Mouse (Mus musculus) bone marrow macrophage, adult 2 months (primary cell): ENCODE measurements around the gene Fzd7. TPM values are rescaled to one million over a fixed set of nuclear protein-coding genes. Genes with fewer than 3 reads are reported as not detected.

Experiments used
- H3K27ac ChIP-seq: 2 replicates; pipeline ENCODE4 v1.5.1; 2012; ENCODE audit warnings: low read depth, low read length; ENCODE audit not compliant: insufficient read depth
- H3K4me1 ChIP-seq: 2 replicates; pipeline ENCODE4 v1.6.1; 2012; ENCODE audit warnings: low read length; ENCODE audit not compliant: control insufficient read depth, insufficient read depth
- H3K4me3 ChIP-seq: 2 replicates; pipeline ENCODE4 v1.5.1; 2012; ENCODE audit warnings: mild to moderate bottlenecking, low read length, moderate library complexity; ENCODE audit not compliant: insufficient read depth
- CTCF ChIP-seq: IDR thresholded peaks from 2 replicates; pipeline ENCODE4 v1.5.1; 2012; ENCODE audit warnings: low read depth, mild to moderate bottlenecking, low read length, moderate library complexity
- POLR2A ChIP-seq: IDR thresholded peaks from 2 replicates; pipeline ENCODE4 v1.6.1; 2012; ENCODE audit warnings: mild to moderate bottlenecking, low read depth, low read length, borderline replicate concordance
- polyA plus RNA-seq: library from polyadenylated mRNA; stranded (reverse); fragments of >200 nt; gene quantifications from 2 replicates; pipeline ENCODE4 v1.2.4, GENCODE M21; 2012; ENCODE audit not compliant: missing spikeins, insufficient read depth, insufficient read length

The Fzd7 gene
- polyA plus RNA-seq, 1 experiment: 4.5 TPM

GRCm38 (mm10) chr1:59520226-59520837 is 38.1 kb downstream of the Fzd7 start:
- TF ChIP-seq POLR2A (no peak), CTCF (no peak)
- no peaks in the 10 kb centered on the region for H3K4me1 ChIP-seq
- H3K4me3 ChIP-seq: no peak overlapping the region
- no peak overlapping the region for H3K27ac ChIP-seq

GRCm38 (mm10) chr1:59522456-59522855 is 40.2 kb downstream of the Fzd7 start:
- Histone ChIP-seq H3K4me3 (no peak overlapping the region), H3K27ac (no peak overlapping the region), H3K4me1 (no peaks in the 10 kb centered on the region)
- TF ChIP-seq CTCF (no peak), POLR2A (no peak)

- TF ChIP-seq CTCF (no peak), POLR2A (no peak)
- Histone ChIP-seq H3K27ac (no peak overlapping the region), H3K4me3 (no peak overlapping the region), H3K4me1 (no peaks in the 10 kb centered on the region)
These were observed 41.2 kb downstream of the Fzd7 start for GRCm38 (mm10) chr1:59523378-59523958.

GRCm38 (mm10) chr1:59524071-59524470 is 41.8 kb downstream of the Fzd7 start:
- H3K27ac ChIP-seq: no peak overlapping the region
- TF ChIP-seq CTCF (no peak), POLR2A (no peak)
- H3K4me1 ChIP-seq: no peaks in the 10 kb centered on the region
- H3K4me3 ChIP-seq: no peak overlapping the region

- Histone ChIP-seq H3K4me3 (no peak overlapping the region), H3K27ac (no peak overlapping the region), H3K4me1 (no peaks in the 10 kb centered on the region)
- TF ChIP-seq POLR2A (no peak), CTCF (no peak)
These were observed 42.5 kb downstream of the Fzd7 start for GRCm38 (mm10) chr1:59524759-59525158.

- Histone ChIP-seq H3K4me1 (no peaks in the 10 kb centered on the region), H3K4me3 (no peak overlapping the region), H3K27ac (no peak overlapping the region)
- TF ChIP-seq CTCF (no peak), POLR2A (no peak)
These were observed 45.0 kb downstream of the Fzd7 start for GRCm38 (mm10) chr1:59527219-59527618.

- TF ChIP-seq POLR2A (no peak), CTCF (no peak)
- Histone ChIP-seq H3K27ac (no peak overlapping the region), H3K4me1 (no peaks in the 10 kb centered on the region), H3K4me3 (no peak overlapping the region)
These were observed 53.0 kb downstream of the Fzd7 start for GRCm38 (mm10) chr1:59534976-59535810.

Other genes with a start within 250 kb of the Fzd7 start
- gene Als2, start 245.2 kb upstream of the Fzd7 start, polyA plus RNA-seq: 10.1 TPM in 2 replicates
- 0.51 TPM in 1 of 2 replicates, not detected in the other for gene Cdk15, start 225.5 kb upstream of the Fzd7 start, polyA plus RNA-seq
- not detected in 2 replicates for gene Gm973, start 33.8 kb downstream of the Fzd7 start, polyA plus RNA-seq
- 176 and 195 TPM in 2 replicates for gene Sumo1, start 188.4 kb downstream of the Fzd7 start, polyA plus RNA-seq
- gene Nop58, start 202.5 kb downstream of the Fzd7 start, polyA plus RNA-seq: 25.5 and 39.8 TPM in 2 replicates